Mouse (Mus musculus) stomach, postnatal 0 days (tissue): ENCODE data around the gene Myct1.

Experiments
- CTCF ChIP-seq: IDR thresholded peaks from 2 replicates; pipeline ENCODE4 v1.5.1; 2016; ENCODE audit warnings: antibody characterized with exemption, low read depth, mild to moderate bottlenecking, moderate library complexity
- EP300 ChIP-seq: optimal IDR thresholded peaks from 2 replicates; pipeline ENCODE3; 2016; ENCODE audit warnings: antibody characterized with exemption

GRCm38 (mm10) chr10:5573328-5573727 is 20.2 kb upstream of the Myct1 start:
- TF ChIP-seq CTCF (no peak), EP300 (no peak)
